Mouse (Mus musculus) megakaryocyte, embryonic 14.5 days (primary cell): ENCODE results near the gene Bach2.

Experiments used
- FLI1 ChIP-seq: IDR thresholded peaks from 2 replicates; pipeline ENCODE4 v1.6.1; 2012; ENCODE audit warnings: low read length, inconsistent platforms, mixed read lengths
- GATA1 ChIP-seq: IDR thresholded peaks from 3 replicates; pipeline ENCODE4 v1.6.1; 2012; ENCODE audit warnings: mixed read lengths, low read length, inconsistent platforms, borderline replicate concordance

DNA sequence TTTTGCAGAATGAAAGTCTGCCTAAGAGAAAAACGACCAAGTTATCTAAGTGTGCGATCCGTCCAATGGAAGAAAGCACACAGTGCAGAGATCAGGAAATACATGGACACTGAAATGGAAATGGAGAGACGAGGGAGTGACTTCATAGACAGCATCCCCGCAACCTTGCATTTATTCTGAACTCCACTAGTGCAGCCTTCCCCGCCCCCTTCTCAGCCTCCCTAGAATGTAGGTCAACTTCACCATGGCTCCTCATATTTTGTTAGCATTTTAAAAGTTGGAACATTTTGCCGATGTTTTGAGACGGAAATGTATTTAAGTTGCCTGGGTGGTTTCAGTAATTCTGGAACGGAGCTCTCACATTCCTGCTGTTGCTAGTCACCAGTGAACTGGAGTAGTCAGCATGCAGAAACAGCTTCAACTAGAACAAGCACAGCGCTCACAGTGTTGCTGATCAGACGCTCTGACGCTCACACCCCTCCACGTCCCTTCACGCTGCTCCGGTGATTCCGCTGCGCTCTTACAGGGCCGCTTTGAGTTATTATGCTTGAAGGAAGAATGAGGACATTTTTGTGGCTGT is 66.5 kb downstream of the Bach2 start:
- no peak for TF ChIP-seq FLI1
- no peak for TF ChIP-seq GATA1
